Mouse (Mus musculus) C2C12 (cell line): Measurements from ENCODE around the gene Hoxb5. TPM values are rescaled to one million over a fixed set of nuclear protein-coding genes. Genes with fewer than 3 reads are reported as not detected.
A peak's percentile ranks its signal among the peaks of the same experiment; 100 is the strongest.

Experiments used
- H3K27me3 ChIP-seq: one replicate; pipeline ENCODE4 v1.6.1; 2011; ENCODE audit not compliant: control insufficient read depth, insufficient read depth, insufficient read length
- H3K36me3 ChIP-seq: one replicate; pipeline ENCODE4 v1.6.1; 2011; ENCODE audit not compliant: control insufficient read depth, insufficient read depth
- H3K4me3 ChIP-seq: one replicate; pipeline ENCODE4 v1.5.1; 2011; ENCODE audit warnings: mild to moderate bottlenecking, control low read depth; ENCODE audit not compliant: poor library complexity, insufficient read depth, severe bottlenecking
- H3K79me2 ChIP-seq: one replicate; pipeline ENCODE4 v1.6.1; 2011; ENCODE audit not compliant: control insufficient read depth, insufficient read depth
- H3K79me3 ChIP-seq: one replicate; pipeline ENCODE4 v1.6.1; 2011; ENCODE audit warnings: low read depth, control low read depth
- H3ac ChIP-seq: one replicate; pipeline ENCODE3; 2011; ENCODE audit warnings: low read depth; ENCODE audit not compliant: control insufficient read depth, insufficient read length
- CEBPB ChIP-seq: IDR thresholded peaks from one replicate; pipeline ENCODE4 v1.6.1; 2011; ENCODE audit warnings: low read depth, mild to moderate bottlenecking, control low read depth, moderate library complexity
- CTCF ChIP-seq: IDR thresholded peaks from one replicate; pipeline ENCODE4 v1.5.1; 2011; ENCODE audit not compliant: control insufficient read depth, insufficient read depth, insufficient read length
- FOSL1 ChIP-seq: IDR thresholded peaks from one replicate; pipeline ENCODE4 v1.8.0; 2011; ENCODE audit warnings: mild to moderate bottlenecking, low read length; ENCODE audit not compliant: poor library complexity, insufficient read depth, severe bottlenecking
- MAX ChIP-seq: IDR thresholded peaks from one replicate; pipeline ENCODE4 v1.6.1; 2011; ENCODE audit warnings: mild to moderate bottlenecking, control low read depth
- MYOD1 ChIP-seq: IDR thresholded peaks from one replicate; pipeline ENCODE4 v1.6.1; 2011; ENCODE audit warnings: low read depth; ENCODE audit not compliant: control insufficient read depth, insufficient read length
- MYOG ChIP-seq: IDR thresholded peaks from one replicate; pipeline ENCODE4 v1.6.1; 2011; ENCODE audit not compliant: control insufficient read depth, insufficient read length; ENCODE audit errors: extremely low read depth
- USF1 ChIP-seq: IDR thresholded peaks from one replicate; pipeline ENCODE4 v1.6.1; 2011; ENCODE audit warnings: low read depth, mild to moderate bottlenecking, control low read depth, moderate library complexity
- polyA plus RNA-seq: library from polyadenylated mRNA; unstranded; fragments of >200 nt; fragmentation: generic; extraction: Trizol; gene quantifications from one replicate; pipeline ENCODE4 v1.2.1, GENCODE M21; 2012; ENCODE audit warnings: missing spikeins

The Hoxb5 gene
- polyA plus RNA-seq, 1 experiment, result not detected

DNA sequence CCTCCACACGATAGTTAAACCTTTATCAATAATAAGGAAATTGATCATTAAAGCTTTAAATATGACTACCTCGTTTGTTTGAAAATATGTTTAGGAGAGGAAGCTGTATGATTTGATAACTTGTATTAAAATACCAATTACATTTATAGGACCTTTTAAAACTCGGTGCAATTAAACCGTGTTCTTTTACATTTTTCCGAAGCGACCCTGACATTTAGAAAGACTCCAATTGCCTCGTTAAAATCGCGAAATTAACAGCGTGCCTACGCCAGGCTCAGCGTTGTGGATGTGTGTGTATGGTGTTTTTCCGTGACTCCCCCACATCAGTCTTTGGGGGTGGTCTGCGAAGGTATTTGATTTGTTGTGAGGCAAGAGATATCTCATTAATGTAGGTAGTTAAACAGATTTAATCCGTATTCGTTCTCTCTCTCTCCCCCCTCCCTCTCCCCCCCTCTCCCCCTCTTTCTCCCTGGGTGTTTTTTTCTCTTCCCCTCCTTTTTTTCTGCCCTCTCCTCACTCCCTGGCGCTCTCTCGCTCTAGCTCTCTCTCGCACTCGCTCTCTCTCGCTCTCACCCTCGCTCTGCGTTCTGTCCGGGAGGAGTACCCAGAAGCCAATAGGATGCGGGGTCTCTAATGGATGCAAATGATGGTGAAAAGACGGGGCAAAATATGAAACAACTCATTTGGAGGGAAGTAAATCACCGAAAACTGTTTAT lies 21.1 kb upstream of the Hoxb5 start, which contains the start of gene Hoxb8:
TSS of gene Hoxb8 (plus strand) at position 51 of the 716 bp plus-strand sequence.
- Histone ChIP-seq H3K79me2 (no peaks in the 10 kb centered on the region), H3K36me3 (no peaks in the 10 kb centered on the region), H3K4me3 (no peak within 1 kb of the TSS), H3K27me3 (peaks cover 86% of the 10 kb centered on the region), H3ac (no peak within 1 kb of the TSS), H3K79me3 (no peaks in the 10 kb centered on the region)
- no peak for TF ChIP-seq MYOD1
- TF ChIP-seq CEBPB, result no peak
- TF ChIP-seq USF1, result no peak
- TF ChIP-seq FOSL1, result no peak
- TF ChIP-seq CTCF, result no peak
- TF ChIP-seq MYOG, result no peak
- no peak for TF ChIP-seq MAX

DNA sequence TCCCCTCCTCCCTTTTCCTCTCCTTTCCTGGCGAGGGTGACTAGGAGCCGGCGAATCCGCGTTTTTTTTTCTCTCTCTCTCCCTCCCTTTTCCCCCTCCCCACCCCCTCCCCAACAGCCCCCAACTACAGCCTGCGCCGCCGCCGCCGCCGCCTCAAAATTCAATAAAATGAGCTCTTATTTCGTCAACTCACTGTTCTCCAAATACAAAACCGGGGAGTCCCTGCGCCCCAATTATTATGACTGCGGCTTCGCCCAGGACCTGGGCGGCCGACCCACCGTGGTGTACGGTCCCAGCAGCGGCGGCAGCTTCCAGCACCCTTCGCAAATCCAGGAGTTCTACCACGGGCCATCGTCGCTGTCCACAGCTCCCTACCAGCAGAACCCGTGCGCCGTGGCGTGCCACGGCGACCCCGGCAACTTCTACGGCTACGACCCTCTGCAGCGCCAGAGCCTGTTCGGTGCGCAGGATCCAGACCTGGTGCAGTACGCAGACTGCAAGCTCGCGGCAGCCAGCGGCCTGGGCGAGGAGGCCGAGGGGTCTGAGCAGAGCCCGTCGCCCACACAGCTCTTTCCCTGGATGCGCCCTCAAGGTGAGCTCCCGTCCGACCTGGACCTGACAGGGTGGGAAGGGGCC lies 20.2 kb upstream of the Hoxb5 start:
- TF ChIP-seq MAX (no peak), MYOG (no peak), MYOD1 (no peak), CEBPB (no peak), USF1 (no peak), CTCF (no peak), FOSL1 (no peak)
- Histone ChIP-seq H3K79me3 (no peaks in the 10 kb centered on the region), H3K4me3 (no peak overlapping the region), H3ac (peak overlapping the region; percentile 47), H3K79me2 (no peaks in the 10 kb centered on the region), H3K27me3 (peaks cover 86% of the 10 kb centered on the region), H3K36me3 (no peaks in the 10 kb centered on the region)

DNA sequence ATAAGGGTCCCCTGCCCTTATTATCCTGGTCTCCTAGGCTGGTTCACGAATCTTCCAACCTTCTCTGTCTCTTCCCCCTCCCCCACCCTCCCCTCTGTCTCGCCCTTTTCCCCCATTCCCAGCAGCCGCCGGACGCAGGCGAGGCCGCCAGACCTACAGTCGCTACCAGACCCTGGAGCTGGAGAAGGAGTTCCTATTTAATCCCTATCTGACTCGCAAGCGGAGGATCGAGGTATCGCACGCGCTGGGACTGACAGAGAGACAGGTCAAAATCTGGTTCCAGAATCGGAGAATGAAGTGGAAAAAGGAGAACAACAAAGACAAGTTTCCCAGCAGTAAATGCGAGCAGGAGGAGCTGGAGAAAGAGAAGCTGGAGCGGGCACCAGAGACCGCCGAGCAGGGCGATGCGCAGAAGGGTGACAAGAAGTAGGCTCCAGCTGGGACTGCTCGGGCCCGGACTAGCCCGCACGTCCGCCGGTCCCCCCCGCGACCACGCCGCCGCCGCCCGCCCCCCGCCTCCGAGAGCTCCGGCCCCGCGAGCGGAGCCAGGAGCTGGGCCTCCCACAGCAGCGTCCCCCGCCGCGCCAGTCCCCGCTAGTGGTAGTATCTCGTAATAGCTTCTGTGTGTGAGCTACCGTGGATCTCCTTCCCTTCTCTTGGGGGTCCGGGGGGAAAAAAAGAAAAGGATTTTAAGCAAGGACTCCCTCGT lies 18.9 kb upstream of the Hoxb5 start:
- Histone ChIP-seq H3K79me2 (no peaks in the 10 kb centered on the region), H3K27me3 (peaks cover 92% of the 10 kb centered on the region), H3K4me3 (no peak overlapping the region), H3ac (peak overlapping the region; percentile 44), H3K79me3 (no peaks in the 10 kb centered on the region), H3K36me3 (no peaks in the 10 kb centered on the region)
- TF ChIP-seq USF1, result no peak
- no peak for TF ChIP-seq CEBPB
- no peak for TF ChIP-seq FOSL1
- TF ChIP-seq MYOG, result no peak
- no peak for TF ChIP-seq MAX
- no peak for TF ChIP-seq MYOD1
- no peak for TF ChIP-seq CTCF

DNA sequence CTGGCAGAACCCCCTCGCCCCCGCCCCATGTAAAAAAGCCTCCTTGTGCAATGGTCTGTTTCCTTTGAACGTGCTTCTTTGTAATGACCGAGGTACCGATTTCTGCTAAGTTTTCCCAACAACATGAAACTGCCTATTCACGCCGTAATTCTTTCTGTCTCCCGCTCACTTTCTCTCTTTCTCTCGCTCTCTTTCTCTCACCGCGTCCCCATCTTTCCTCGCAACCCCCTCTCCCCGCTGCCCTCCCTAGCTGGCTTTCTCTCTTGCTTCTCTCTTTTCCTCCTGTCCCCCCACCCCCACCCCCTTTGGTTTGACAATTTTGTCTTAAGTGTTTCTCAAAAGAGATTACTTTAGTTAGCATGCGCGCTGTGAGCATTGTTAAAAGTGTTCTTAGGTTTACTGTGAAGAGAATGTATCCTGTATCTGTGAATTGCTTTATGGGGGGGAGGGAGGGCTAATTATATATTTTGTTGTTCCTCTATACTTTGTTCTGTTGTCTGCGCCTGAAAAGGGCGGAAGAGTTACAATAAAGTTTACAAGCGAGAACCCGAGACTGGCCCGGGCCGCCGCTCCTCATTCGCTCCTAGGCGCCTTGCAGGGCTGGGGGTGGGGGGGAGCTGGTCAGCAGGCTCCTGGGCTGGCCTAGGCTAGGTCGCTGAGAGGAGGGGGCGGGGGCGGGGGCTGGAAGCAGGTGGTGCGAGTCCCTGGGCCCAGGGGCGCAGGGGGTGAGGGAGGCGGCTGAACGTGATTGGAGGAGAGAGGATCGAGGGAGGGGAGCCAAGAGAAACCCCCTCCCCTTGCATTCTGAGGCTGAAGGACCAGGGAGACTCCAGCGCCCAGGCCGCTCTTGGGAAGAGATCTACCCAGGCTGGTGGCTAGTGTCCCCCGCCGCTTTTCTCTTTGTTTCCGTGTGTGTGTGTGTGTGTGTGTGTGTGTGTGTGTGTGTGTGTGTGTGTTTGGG lies 18.1 kb upstream of the Hoxb5 start:
- no peaks in the 10 kb centered on the region for H3K36me3 ChIP-seq
- no peak overlapping the region for H3K4me3 ChIP-seq
- no peak overlapping the region for H3ac ChIP-seq
- H3K27me3 ChIP-seq, result peaks cover 91% of the 10 kb centered on the region
- TF ChIP-seq MAX (no peak), MYOD1 (no peak)
- H3K79me2 ChIP-seq, result no peaks in the 10 kb centered on the region
- no peaks in the 10 kb centered on the region for H3K79me3 ChIP-seq
